Mouse (Mus musculus) bone marrow, adult 2 months (tissue): ENCODE measurements at regions not wholly inside any gene's neighbourhood (a gene's known extent, or its start where the extent isn't known, plus 50 kb on each side); places are given as distances from the start of the nearest gene placed in this dataset.

ENCODE experiments used
- H3K27ac ChIP-seq: fragments of 200-500 bp; 2 replicates; pipeline ENCODE4 v1.5.1; 2012; ENCODE audit warnings: low read depth, mild to moderate bottlenecking, control low read depth, inconsistent platforms, low read length; ENCODE audit not compliant: control insufficient read depth, poor library complexity, insufficient read depth
- H3K4me1 ChIP-seq: fragments of 200-500 bp; 2 replicates; pipeline ENCODE4 v1.6.1; 2011; ENCODE audit warnings: low read length; ENCODE audit not compliant: control insufficient read depth, insufficient read depth
- H3K4me3 ChIP-seq: fragments of 200-500 bp; replicated peaks from 2 replicates; pipeline ENCODE3; 2011; ENCODE audit warnings: mild to moderate bottlenecking, low read depth, low read length, control low read depth; ENCODE audit not compliant: control insufficient read depth
- CTCF ChIP-seq: fragments of 200-500 bp; IDR thresholded peaks from 2 replicates; pipeline ENCODE4 v1.5.1; 2011; ENCODE audit warnings: low read length, control low read depth; ENCODE audit not compliant: control insufficient read depth, insufficient read depth
- POLR2A ChIP-seq: fragments of 200-500 bp; IDR thresholded peaks from 2 replicates; pipeline ENCODE4 v1.6.1; 2011; ENCODE audit warnings: low read depth, mild to moderate bottlenecking, control low read depth, low read length, borderline replicate concordance; ENCODE audit not compliant: control insufficient read depth
- WGBS: fragments of 180-500 bp; shearing (Covaris S2); methylation state at CpG from one replicate; pipeline ENCODE4 v1.1.7; 2018; 5-methylcytosine and 5-hydroxymethylcytosine counted together

DNA sequence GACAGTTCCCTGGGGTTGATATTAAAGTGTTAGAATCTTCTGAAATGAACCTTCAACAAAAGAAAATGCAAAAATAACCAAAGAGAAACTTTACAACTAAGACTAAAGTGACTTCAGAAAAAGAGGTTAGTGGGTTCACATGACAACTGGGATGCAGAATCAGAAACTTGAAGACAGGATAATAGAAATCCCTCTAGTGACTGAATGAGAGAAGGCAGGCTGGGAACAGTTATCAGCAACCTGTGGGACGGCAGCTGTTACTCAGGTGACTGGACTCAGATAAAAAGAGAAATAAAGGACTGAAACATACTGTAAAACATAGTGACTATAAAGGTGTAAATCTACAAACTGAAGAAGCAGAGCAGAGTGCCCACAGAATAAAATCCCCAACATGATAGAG lies 287.4 kb upstream of the Irx4 start:
- no peaks in the 10 kb centered on the region for H3K4me1 ChIP-seq
- WGBS: 24% methylated on average over 1 of the region's 1 CpGs
- H3K4me3 ChIP-seq: no peak overlapping the region
- TF ChIP-seq CTCF: no peak
- TF ChIP-seq POLR2A: no peak
- no peak overlapping the region for H3K27ac ChIP-seq

DNA sequence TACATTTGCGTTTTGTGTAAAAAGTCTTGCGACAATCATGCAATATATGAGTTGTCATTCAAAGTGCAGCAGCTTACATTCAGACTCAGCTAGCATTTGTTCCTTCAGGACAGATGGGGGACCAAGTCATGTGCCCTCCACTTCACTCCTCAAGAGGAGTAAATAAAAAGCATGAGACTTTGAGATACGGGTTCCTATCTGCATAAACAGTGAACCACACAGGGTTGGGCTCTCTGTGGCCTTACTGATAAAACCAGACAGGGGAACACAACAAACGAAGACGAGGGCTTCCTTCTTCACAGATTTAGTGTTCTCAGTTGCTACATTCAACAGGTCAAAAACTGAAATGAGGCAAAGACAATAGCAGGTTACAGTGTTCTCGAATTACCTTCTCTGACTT lies 283.1 kb upstream of the Irx4 start:
- H3K4me1 ChIP-seq: no peaks in the 10 kb centered on the region
- no peak overlapping the region for H3K4me3 ChIP-seq
- TF ChIP-seq CTCF (no peak), POLR2A (no peak)
- H3K27ac ChIP-seq: no peak overlapping the region
- WGBS: 79% methylated on average over 6 of the region's 6 CpGs

DNA sequence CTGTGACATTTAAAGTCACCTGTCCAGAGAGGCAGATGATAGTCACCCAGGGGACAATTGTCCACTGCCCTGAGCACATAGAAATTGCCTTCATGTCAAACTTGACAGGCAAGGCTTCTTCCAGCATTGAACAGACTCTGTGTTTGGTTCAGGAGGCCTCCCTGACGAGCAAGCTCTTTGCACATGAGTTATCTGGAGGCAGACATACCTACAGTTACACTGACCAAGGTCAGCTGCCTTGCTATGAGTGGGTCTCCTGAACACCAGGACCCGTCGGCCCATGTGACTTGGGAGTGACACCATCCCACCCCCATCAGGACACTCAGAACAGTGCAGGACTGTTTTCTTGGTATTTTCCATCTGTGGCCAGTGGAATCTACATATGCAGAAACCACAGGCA lies 282.3 kb upstream of the Irx4 start:
- 58% methylated on average over 3 of the region's 3 CpGs for WGBS
- Histone ChIP-seq H3K27ac (no peak overlapping the region), H3K4me3 (no peak overlapping the region), H3K4me1 (no peaks in the 10 kb centered on the region)
- TF ChIP-seq POLR2A: no peak
- no peak for TF ChIP-seq CTCF

DNA sequence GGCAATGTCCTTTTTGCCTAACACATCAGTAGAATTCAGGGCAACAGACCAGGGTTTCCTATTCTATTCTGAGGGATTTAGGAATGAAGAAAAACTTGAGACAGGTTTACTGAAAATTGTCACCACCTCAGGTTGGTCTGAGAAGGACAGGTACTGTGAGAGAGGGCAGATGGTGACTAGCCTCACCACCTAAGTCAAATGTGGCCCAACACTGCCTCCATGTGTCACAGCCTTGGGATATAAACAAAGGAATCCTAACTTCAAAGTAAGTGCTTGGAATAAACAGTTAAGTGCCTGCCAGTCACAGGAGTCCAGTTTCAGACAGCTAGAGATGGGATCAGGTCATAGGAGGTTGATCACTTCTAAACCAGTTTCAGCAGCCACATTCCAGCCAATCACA lies 281.3 kb upstream of the Irx4 start:
- no peak for TF ChIP-seq POLR2A
- no peak for TF ChIP-seq CTCF
- no peaks in the 10 kb centered on the region for H3K4me1 ChIP-seq
- H3K4me3 ChIP-seq: no peak overlapping the region
- H3K27ac ChIP-seq: no peak overlapping the region

DNA sequence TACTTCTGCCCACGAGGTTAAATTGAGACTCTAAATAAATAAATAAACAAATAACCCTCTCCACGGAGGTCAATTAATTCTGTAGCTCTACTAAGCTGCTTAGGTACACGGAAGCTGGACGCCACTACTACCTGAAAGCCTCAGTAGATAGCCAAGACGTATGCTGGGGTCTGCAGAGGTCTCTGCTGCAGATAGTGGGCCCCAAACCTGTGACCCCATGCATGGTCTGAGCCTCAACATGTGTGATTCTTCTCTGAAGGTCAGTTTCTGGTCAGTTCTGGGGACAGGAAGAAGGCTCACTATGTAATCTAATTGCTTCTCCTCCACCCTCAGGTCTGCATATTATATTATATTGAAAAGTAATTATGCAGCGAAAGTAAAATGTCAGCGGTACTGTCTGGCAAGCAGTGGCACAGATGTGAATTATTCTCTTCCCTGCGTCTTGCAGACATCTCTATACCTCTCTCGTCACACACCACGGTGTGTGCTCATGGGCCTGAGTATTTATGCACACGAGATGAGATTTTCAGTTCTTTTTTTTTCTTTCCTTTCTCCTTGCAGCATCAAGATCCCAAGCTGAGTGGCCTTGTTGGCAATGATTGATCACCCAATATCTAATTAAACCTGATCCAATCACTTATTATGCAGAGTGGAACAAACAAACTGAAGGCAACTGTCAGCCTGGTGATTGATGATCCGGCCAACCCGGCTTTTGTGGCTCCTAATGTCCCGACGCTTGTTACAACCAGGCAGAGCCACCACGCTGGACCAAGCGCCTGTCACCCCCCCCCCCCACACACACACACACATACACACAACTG lies 267.5 kb upstream of the Irx4 start:
- Histone ChIP-seq H3K4me1 (no peaks in the 10 kb centered on the region), H3K27ac (no peak overlapping the region), H3K4me3 (no peak overlapping the region)
- TF ChIP-seq CTCF (no peak), POLR2A (no peak)
- WGBS: 69% methylated on average over 17 of the region's 17 CpGs

DNA sequence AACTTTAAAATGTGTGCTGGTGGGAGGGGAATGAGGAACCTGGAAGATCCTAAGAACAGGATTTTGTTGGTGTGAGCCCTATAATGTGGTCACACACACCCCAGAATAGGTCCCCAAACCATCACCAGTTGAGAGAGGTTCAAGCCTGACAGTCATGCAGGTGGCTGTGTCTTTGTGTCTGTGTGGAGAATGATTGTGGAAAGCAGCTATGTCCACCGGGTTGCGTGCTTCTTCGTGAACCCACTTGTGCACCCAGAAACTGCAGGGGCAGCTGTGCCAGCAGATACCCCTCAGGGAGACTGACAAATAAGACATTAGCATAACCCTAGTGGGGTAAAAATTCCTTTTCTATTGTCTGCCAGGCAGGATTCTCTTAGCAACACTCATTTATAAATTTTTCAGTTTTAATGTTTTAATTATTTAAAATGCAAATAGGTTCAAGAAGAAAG lies 266.8 kb upstream of the Irx4 start:
- H3K4me1 ChIP-seq: no peaks in the 10 kb centered on the region
- no peak for TF ChIP-seq POLR2A
- TF ChIP-seq CTCF: no peak
- 70% methylated on average over 3 of the region's 3 CpGs for WGBS
- H3K27ac ChIP-seq: no peak overlapping the region
- H3K4me3 ChIP-seq: no peak overlapping the region

DNA sequence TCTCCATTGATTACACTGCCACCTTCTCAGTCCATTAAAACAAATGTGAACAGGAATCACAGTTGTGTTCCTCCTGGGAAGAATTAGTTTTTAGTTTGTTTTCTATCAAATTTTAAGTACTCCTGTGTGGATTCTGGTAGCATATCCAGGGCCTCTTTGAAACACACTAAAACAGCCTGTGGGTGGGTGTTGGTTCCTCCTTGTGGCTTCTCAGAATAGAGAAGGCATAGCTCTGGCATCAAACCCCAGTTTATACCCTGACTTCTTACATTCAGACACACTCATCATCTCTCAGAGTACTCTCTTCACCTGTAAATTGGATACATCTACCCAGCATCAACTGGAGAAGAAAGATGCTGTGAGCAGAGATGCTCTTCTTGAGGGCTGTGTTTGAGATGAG lies 265.7 kb upstream of the Irx4 start:
- TF ChIP-seq CTCF (no peak), POLR2A (no peak)
- no peaks in the 10 kb centered on the region for H3K4me1 ChIP-seq
- H3K27ac ChIP-seq: no peak overlapping the region
- H3K4me3 ChIP-seq: no peak overlapping the region

DNA sequence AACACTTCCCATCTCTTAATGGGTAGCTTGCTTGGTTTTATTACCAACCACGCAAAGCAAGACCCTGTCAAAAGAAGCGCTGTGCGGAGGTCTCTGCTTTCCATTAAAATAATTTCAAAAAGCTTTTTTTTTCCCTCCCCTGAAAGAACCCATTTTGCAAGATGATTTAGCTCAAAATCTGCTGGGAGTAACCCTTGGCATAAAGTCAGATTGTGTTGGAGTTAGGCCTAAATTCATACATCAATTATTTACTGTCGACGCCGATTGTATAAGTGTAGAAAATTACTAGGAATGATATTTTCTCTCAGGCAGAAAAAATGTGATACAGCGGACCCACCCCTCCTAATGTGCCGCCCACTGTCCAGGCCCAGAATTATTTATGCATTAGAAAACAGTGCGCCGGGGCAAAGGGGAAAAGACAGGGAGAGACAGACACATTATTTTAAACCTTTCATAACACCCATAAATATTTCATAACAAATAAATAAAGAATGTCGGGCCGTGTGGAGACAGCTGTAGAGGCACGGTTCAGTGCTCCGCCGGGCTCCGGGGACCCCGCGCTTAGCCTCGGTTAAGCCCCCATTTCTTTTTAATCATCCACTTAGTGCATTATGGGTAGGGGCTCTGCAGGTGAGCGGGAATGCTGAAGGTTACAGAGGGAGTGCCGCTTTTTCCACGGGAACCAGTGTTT lies 251.3 kb upstream of the Irx4 start:
- H3K4me1 ChIP-seq: no peaks in the 10 kb centered on the region
- 74% methylated on average over 22 of the region's 22 CpGs for WGBS
- TF ChIP-seq CTCF (no peak), POLR2A (no peak)
- no peak overlapping the region for H3K4me3 ChIP-seq
- H3K27ac ChIP-seq: no peak overlapping the region
